Mouse (Mus musculus) liver, embryonic 14.5 days (tissue): ENCODE results near the gene Cyp2d10. TPM values are rescaled to one million over a fixed set of nuclear protein-coding genes. Genes with fewer than 3 reads are reported as not detected.

ENCODE experiments used
- ATAC-seq: fragments of 200-750 bp; cut with Nextera tagmentation; 2 replicates; pipeline ENCODE4 v1.8.0; 2017; ENCODE audit warnings: moderate number of reproducible peaks, mild to moderate bottlenecking, moderate library complexity; ENCODE audit not compliant: insufficient read depth
- DNase-seq, 3 experiments: peaks; one replicate each; pipeline ENCODE4 v3.0.0-alpha.2; 2012 to 2013; ENCODE audit warnings: low read depth in 3 of 3, low spot score in 3 of 3
- H3K27ac ChIP-seq: fragments of 300-500 bp; sonication (generic); 2 replicates; pipeline ENCODE4 v1.5.1; 2014; ENCODE audit warnings: moderate library complexity, mild to moderate bottlenecking, control low read depth, inconsistent platforms
- H3K27me3 ChIP-seq: fragments of 300-500 bp; sonication (generic); 2 replicates; pipeline ENCODE4 v1.6.1; 2014; ENCODE audit warnings: mild to moderate bottlenecking, low read length, moderate library complexity; ENCODE audit not compliant: control insufficient read depth, insufficient read depth
- H3K36me3 ChIP-seq: fragments of 300-500 bp; sonication (generic); replicated peaks from 2 replicates; pipeline ENCODE4 v1.6.1; 2014; ENCODE audit warnings: low read depth; ENCODE audit not compliant: control insufficient read depth, insufficient read depth
- H3K4me1 ChIP-seq, 2 experiments: fragments of 200-500 bp in 1 of 2; fragments of 300-500 bp in 1 of 2; sonication (generic) in 1 of 2; replicated peaks; 2 replicates each; pipeline ENCODE4 v1.6.1; 2012 to 2014; ENCODE audit warnings: antibody characterized with exemption in 1 of 2, inconsistent platforms in 1 of 2, low read length in 1 of 2; ENCODE audit not compliant: control insufficient read depth in 2 of 2, insufficient read depth in 2 of 2
- H3K4me2 ChIP-seq: fragments of 300-500 bp; sonication (generic); 2 replicates; pipeline ENCODE4 v1.6.1; 2014; ENCODE audit warnings: low read depth, mild to moderate bottlenecking, control low read depth, moderate library complexity
- H3K4me3 ChIP-seq, 2 experiments: fragments of 200-500 bp in 1 of 2; fragments of 300-500 bp in 1 of 2; sonication (generic) in 1 of 2; 2 replicates each; pipeline ENCODE4 v1.5.1; 2012 to 2014; ENCODE audit warnings: low read depth in 2 of 2, low read length in 2 of 2, mild to moderate bottlenecking in 2 of 2, control low read depth in 1 of 2, inconsistent platforms in 1 of 2, moderate library complexity in 1 of 2; ENCODE audit not compliant: insufficient read depth in 1 of 2
- H3K9ac ChIP-seq: fragments of 300-500 bp; sonication (generic); replicated peaks from 2 replicates; pipeline ENCODE4 v1.6.1; 2014; ENCODE audit warnings: mild to moderate bottlenecking, control low read depth, moderate library complexity
- H3K9me3 ChIP-seq: fragments of 300-500 bp; sonication (generic); 2 replicates; pipeline ENCODE4 v1.6.1; 2016; ENCODE audit warnings: low read length, mixed read lengths; ENCODE audit not compliant: control insufficient read depth
- CTCF ChIP-seq: IDR thresholded peaks from 2 replicates; pipeline ENCODE4 v1.5.1; 2016; ENCODE audit warnings: antibody characterized with exemption, low read depth, control low read depth
- EP300 ChIP-seq: IDR thresholded peaks from 2 replicates; pipeline ENCODE4 v1.6.1; 2016; ENCODE audit warnings: antibody characterized with exemption, low read depth
- WGBS: fragments of 180-500 bp; shearing (Covaris S2); extraction: QIAGEN DNeasy Blood & Tissue Kit; methylation state at CpG from one replicate; pipeline ENCODE4 v1.1.7; 2014; ENCODE audit not compliant: insufficient replicate concordance; 5-methylcytosine and 5-hydroxymethylcytosine counted together
- microRNA-seq: library from miRNA; unstranded; fragments of <30 nt; microRNA quantifications from one replicate; pipeline ENCODE4, GENCODE M21; 2016
- polyA plus RNA-seq, 2 experiments: library from polyadenylated mRNA; depleted of rRNA in 1 of 2; stranded (reverse) in 1 of 2; unstranded in 1 of 2; fragments of >200 nt; fragmentation: Nextera tagmentation in 1 of 2; extraction: Ambion mirVana in 1 of 2; gene quantifications; 2 replicates each; pipeline versions ENCODE4 v1.2.1 to v1.2.3; 2012 to 2014

The Cyp2d10 gene
- polyA plus RNA-seq, 2 experiments, result 19.8 to 48.1 TPM

GRCm38 (mm10) chr15:82353745-82354113 is 53.3 kb downstream of the Cyp2d10 start:
- peaks cover 26% of the 10 kb centered on the region for H3K36me3 ChIP-seq
- ATAC-seq, result peak; percentile 35
- peaks cover 28 to 41% of the 10 kb centered on the region in 2 experiments for H3K4me1 ChIP-seq
- no peak for DNase-seq
- H3K27ac ChIP-seq, result peak overlapping the region; percentile 67
- peak overlapping the region; percentile 90 for H3K4me2 ChIP-seq
- no peaks in the 10 kb centered on the region for H3K27me3 ChIP-seq
- no peak for TF ChIP-seq EP300
- TF ChIP-seq CTCF, result no peak
- H3K9ac ChIP-seq, result peak overlapping the region; percentile 98
- under 1% methylated on average over 23 of the region's 23 CpGs for WGBS
- peak overlapping the region; percentile 80 to 82 for H3K4me3 ChIP-seq
- H3K9me3 ChIP-seq, result no peaks in the 10 kb centered on the region

- H3K4me3 ChIP-seq, result peak overlapping the region; percentile 80 to 82
- peak overlapping the region; percentile 67 for H3K27ac ChIP-seq
- no peaks in the 10 kb centered on the region for H3K27me3 ChIP-seq
- H3K4me2 ChIP-seq, result peak overlapping the region; percentile 90
- ATAC-seq (no peak), DNase-seq (no peak)
- peaks cover 32 to 42% of the 10 kb centered on the region in 2 experiments for H3K4me1 ChIP-seq
- peaks cover 32% of the 10 kb centered on the region for H3K36me3 ChIP-seq
- TF ChIP-seq CTCF (no peak), EP300 (no peak)
- WGBS, result 14% methylated on average over 14 of the region's 14 CpGs
- H3K9me3 ChIP-seq, result no peaks in the 10 kb centered on the region
- peak overlapping the region; percentile 98 for H3K9ac ChIP-seq
Observed at GRCm38 (mm10) chr15:82353078-82353744, 53.8 kb downstream of the Cyp2d10 start.

Small RNA genes lying within 50 kb of the gene (microRNA-seq; reads per million reads assigned to microRNA genes)
- gene Gm25990 (not detected), gene Gm27331 (not detected), gene Gm27622 (not detected), gene Mir7684 (not detected)

Other genes with a start within 250 kb of the Cyp2d10 start
- gene Shisa8, start 194.4 kb downstream of the Cyp2d10 start, polyA plus RNA-seq (2012; rRNA removed), result 0.15 and 0.19 TPM in 2 replicates
- gene Shisa8, start 194.4 kb downstream of the Cyp2d10 start, polyA plus RNA-seq (2014; fragmentation: Nextera tagmentation; extraction: Ambion mirVana), result 0.05 and 0.09 TPM in 2 replicates
- 0.54 and 0.66 TPM in 2 replicates for gene Tnfrsf13c, start 182.8 kb downstream of the Cyp2d10 start, polyA plus RNA-seq (2012; rRNA removed)
- 0.14 and 0.58 TPM in 2 replicates for gene Tnfrsf13c, start 182.8 kb downstream of the Cyp2d10 start, polyA plus RNA-seq (2014; fragmentation: Nextera tagmentation; extraction: Ambion mirVana)
- 19.1 and 21.6 TPM in 2 replicates for gene Cenpm, start 162.4 kb downstream of the Cyp2d10 start, polyA plus RNA-seq (2012; rRNA removed)
- gene Cenpm, start 162.4 kb downstream of the Cyp2d10 start, polyA plus RNA-seq (2014; fragmentation: Nextera tagmentation; extraction: Ambion mirVana), result 42.1 and 45.1 TPM in 2 replicates
- gene 1500009C09Rik, start 154.8 kb downstream of the Cyp2d10 start, polyA plus RNA-seq (2012; rRNA removed), result 0.02 and 0.11 TPM in 2 replicates
- not detected in 2 replicates for gene 1500009C09Rik, start 154.8 kb downstream of the Cyp2d10 start, polyA plus RNA-seq (2014; fragmentation: Nextera tagmentation; extraction: Ambion mirVana)
- 0.12 and 0.61 TPM in 2 replicates for gene Sept3, start 132.3 kb downstream of the Cyp2d10 start, polyA plus RNA-seq (2012; rRNA removed)
- gene Sept3, start 132.3 kb downstream of the Cyp2d10 start, polyA plus RNA-seq (2014; fragmentation: Nextera tagmentation; extraction: Ambion mirVana), result 0.09 TPM in 1 of 2 replicates, not detected in the other
- 0.10 and 0.19 TPM in 2 replicates for gene Wbp2nl, start 108.2 kb downstream of the Cyp2d10 start, polyA plus RNA-seq (2012; rRNA removed)
- 0.11 and 0.19 TPM in 2 replicates for gene Wbp2nl, start 108.2 kb downstream of the Cyp2d10 start, polyA plus RNA-seq (2014; fragmentation: Nextera tagmentation; extraction: Ambion mirVana)
- 47.7 and 52.9 TPM in 2 replicates for gene Naga, start 68.3 kb downstream of the Cyp2d10 start, polyA plus RNA-seq (2012; rRNA removed)
- 34.2 and 43.3 TPM in 2 replicates for gene Naga, start 68.3 kb downstream of the Cyp2d10 start, polyA plus RNA-seq (2014; fragmentation: Nextera tagmentation; extraction: Ambion mirVana)
- gene Pheta2, start 68.3 kb downstream of the Cyp2d10 start, polyA plus RNA-seq (2012; rRNA removed), result 22.1 and 24.8 TPM in 2 replicates
- 18.7 and 22.5 TPM in 2 replicates for gene Pheta2, start 68.3 kb downstream of the Cyp2d10 start, polyA plus RNA-seq (2014; fragmentation: Nextera tagmentation; extraction: Ambion mirVana)
- 109 and 121 TPM in 2 replicates for gene Smdt1, start 68.2 kb downstream of the Cyp2d10 start, polyA plus RNA-seq (2012; rRNA removed)
- 165 and 178 TPM in 2 replicates for gene Smdt1, start 68.2 kb downstream of the Cyp2d10 start, polyA plus RNA-seq (2014; fragmentation: Nextera tagmentation; extraction: Ambion mirVana)
- gene Ndufa6, start 52.9 kb downstream of the Cyp2d10 start, polyA plus RNA-seq (2012; rRNA removed), result 152 and 288 TPM in 2 replicates
- 435 and 447 TPM in 2 replicates for gene Ndufa6, start 52.9 kb downstream of the Cyp2d10 start, polyA plus RNA-seq (2014; fragmentation: Nextera tagmentation; extraction: Ambion mirVana)
- gene Cyp2d22, start 26.9 kb downstream of the Cyp2d10 start, polyA plus RNA-seq (2012; rRNA removed), result 14.9 and 15.5 TPM in 2 replicates
- gene Cyp2d22, start 26.9 kb downstream of the Cyp2d10 start, polyA plus RNA-seq (2014; fragmentation: Nextera tagmentation; extraction: Ambion mirVana), result 8.4 and 10.0 TPM in 2 replicates
- gene Cyp2d11, start 13.2 kb downstream of the Cyp2d10 start, polyA plus RNA-seq (2012; rRNA removed), result 0.09 TPM in 2 replicates
- gene Cyp2d11, start 13.2 kb downstream of the Cyp2d10 start, polyA plus RNA-seq (2014; fragmentation: Nextera tagmentation; extraction: Ambion mirVana), result not detected in 2 replicates
- 1.7 and 1.8 TPM in 2 replicates for gene Cyp2d9, start 26.2 kb upstream of the Cyp2d10 start, polyA plus RNA-seq (2012; rRNA removed)
- gene Cyp2d9, start 26.2 kb upstream of the Cyp2d10 start, polyA plus RNA-seq (2014; fragmentation: Nextera tagmentation; extraction: Ambion mirVana), result 1.9 and 2.1 TPM in 2 replicates
- not detected in 2 replicates for gene Cyp2d12, start 147.9 kb upstream of the Cyp2d10 start, polyA plus RNA-seq (2012; rRNA removed)
- not detected in 2 replicates for gene Cyp2d12, start 147.9 kb upstream of the Cyp2d10 start, polyA plus RNA-seq (2014; fragmentation: Nextera tagmentation; extraction: Ambion mirVana)
- gene Cyp2d34, start 213.8 kb upstream of the Cyp2d10 start, polyA plus RNA-seq (2012; rRNA removed), result not detected in 2 replicates
- gene Cyp2d34, start 213.8 kb upstream of the Cyp2d10 start, polyA plus RNA-seq (2014; fragmentation: Nextera tagmentation; extraction: Ambion mirVana), result not detected in 2 replicates